Mouse (Mus musculus) left cerebral cortex, adult 11 months (tissue): ENCODE measurements at regions not wholly inside any gene's neighbourhood (a gene's known extent, or its start where the extent isn't known, plus 50 kb on each side); places are given as distances from the start of the nearest gene placed in this dataset.

Experiments used
- DNase-seq: peaks from one replicate; pipeline ENCODE4 v3.0.0; 2022; ENCODE audit warnings: low spot score

- no peak for DNase-seq
Observed at GRCm38 (mm10) chr3:60698189-60698588, 225.6 kb downstream of the Mbnl1 start.

DNA sequence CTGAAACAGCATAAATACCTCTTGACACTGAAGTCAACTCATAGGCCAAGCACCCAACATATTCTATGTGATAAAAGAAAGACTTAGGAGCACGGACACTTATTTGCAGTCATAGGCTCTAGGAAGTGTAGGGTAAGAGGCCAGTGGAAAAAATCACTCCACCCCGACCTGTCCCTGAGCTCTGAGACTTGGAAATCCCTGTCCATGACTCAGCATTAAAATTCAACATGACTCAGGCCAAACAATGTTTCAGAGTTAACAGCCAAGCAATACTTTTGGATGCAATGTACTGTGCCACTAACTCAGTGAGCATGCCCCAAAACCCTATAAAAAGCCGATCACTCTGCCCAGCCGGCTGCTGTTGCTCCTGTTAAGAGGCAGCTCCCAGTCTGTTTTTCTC, 234.5 kb downstream of the Mbnl1 start:
- DNase-seq: no peak

GRCm38 (mm10) chr3:60712896-60713295, 240.3 kb downstream of the Mbnl1 start:
- DNase-seq: no peak

GRCm38 (mm10) chr3:60720322-60720721, 247.7 kb downstream of the Mbnl1 start:
- DNase-seq: no peak

DNA sequence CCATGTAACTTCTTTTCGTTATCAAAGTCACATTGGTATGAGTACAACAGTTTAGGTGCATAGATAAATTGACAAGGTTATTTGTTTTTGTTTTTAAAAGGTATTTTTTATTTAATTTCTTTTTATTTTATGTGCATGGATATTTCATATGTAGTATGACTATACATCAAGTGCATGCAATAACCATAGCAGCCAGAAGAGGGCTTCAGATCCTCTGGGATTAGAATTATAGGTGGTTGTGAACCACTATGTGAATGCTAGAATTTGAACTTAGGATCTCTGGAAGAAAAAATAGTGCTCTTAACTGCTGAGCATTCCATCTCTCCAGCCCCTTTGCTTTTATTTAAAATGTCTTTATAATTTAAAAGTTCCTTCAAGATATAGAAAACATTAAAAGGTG, 258.7 kb downstream of the Mbnl1 start:
- DNase-seq: no peak

GRCm38 (mm10) chr3:60740543-60741294, 261.9 kb upstream of the P2ry1 start:
- DNase-seq: no peak

DNA sequence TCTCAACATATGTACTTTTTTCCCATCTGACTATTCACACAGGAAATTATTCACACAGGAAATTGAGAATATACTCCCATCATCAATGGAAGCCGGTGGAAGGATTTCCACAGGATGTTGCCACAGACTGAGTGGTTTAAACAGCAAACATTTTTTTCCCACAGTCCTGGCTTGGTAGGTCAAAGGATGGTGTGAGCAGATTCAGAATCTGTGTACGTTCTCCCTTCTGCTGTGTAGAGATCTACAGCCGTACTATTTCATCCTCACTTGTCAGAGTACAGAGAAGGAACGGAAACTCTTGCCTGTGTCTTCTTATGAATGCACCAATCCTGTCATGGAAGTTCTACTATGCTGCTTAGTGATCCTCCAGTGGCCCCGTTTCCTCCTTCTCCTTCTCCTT, 261.2 kb upstream of the P2ry1 start:
- no peak for DNase-seq

DNA sequence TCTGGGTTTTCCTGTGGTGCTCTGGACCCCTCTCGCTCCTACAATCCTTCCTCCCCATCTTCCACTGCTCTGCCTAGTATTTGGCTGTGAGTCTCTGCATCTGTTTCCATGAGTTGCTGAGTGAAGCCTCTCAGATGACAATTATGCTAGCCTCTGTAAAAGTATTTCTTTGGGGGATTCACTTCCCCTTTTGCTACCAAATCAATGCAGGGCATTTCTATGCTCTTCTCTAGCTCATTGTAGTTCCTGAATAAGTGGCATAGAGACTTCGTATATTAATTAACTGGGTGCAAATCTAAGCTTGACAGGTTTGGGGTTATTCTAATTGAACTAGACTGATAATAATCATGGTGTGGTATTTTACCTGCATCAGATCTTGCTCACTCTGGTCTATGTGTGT, 260.4 kb upstream of the P2ry1 start:
- no peak for DNase-seq

GRCm38 (mm10) chr3:60745075-60745474, 257.5 kb upstream of the P2ry1 start:
- no peak for DNase-seq

DNA sequence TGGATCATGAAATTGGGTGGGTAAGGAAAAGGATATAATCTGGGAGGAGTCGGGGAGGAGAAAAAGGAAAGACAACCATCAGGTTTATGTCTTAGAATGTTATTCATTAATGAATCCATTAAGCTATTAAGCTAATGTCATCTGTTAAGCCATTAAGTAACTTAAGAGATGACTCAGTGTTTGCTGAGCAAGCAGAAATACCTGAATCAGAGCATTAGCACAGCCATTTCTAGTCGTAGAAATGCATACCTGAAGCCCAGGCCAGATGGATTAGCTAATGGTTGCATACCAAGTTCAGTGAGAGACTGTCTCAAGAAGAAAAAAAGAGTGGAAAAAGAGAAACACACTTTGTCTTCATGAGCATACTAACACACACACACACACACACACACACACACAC, 244.0 kb upstream of the P2ry1 start:
- no peak for DNase-seq

GRCm38 (mm10) chr3:60759046-60759445, 243.5 kb upstream of the P2ry1 start:
- no peak for DNase-seq

DNA sequence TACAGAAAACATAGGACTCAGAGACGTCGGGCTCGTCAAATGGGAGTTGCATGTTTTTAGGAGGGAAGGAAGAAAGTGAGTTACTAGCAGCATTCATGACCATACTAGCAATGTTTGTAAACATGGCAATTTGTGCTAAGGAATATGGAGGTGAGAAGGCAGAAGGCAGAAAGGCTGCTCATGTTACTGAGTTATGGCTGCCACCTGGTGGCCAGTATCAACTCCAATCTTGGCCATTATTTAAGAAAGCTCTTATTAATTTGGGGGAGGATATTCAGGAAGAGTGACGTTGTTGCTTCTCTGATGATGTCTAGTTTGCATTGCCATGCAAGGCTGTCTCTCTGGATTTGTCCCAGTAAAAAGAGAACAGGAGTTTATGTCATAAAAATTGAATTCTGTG, 239.7 kb upstream of the P2ry1 start:
- DNase-seq: peak; percentile 5

DNA sequence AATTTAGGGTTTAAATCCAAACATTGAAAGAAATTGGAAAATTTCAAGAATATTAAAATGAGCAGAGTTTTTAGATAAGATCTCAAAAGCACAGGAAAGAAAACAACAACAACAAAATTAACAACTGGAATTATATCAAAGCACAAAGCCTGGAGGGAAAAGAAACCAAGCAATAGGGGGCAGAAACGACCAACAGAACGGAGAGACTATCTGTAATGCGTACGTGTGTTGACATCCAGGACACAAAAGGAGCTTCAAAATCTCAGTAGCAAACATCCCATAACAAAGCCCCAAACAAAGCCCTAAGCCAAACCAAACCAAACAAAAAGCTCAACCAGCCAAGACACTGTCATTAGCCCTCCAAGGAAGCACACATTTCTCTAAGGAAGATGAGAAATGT, 237.5 kb upstream of the P2ry1 start:
- DNase-seq: no peak

DNA sequence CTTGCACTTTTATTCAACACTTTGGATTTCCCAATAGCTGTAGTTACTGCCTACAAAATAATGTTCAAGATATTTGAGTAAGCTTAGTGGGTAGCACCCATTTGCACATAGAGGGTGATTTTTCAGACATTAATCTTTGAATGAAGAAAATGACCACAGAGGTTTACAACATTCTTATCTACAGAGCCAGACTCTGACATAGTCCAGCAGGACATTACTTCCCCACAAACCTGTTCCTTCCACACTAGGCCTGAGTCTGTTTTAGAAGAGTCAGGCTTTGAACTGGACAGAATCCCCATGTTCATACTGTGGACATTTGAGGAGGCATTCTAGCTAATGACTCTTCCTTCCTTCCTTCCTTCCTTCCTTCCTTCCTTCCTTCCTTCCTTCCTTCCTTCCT, 233.6 kb upstream of the P2ry1 start:
- DNase-seq: no peak

- DNase-seq: no peak
Observed at GRCm38 (mm10) chr3:60771866-60772265, 230.7 kb upstream of the P2ry1 start.

DNA sequence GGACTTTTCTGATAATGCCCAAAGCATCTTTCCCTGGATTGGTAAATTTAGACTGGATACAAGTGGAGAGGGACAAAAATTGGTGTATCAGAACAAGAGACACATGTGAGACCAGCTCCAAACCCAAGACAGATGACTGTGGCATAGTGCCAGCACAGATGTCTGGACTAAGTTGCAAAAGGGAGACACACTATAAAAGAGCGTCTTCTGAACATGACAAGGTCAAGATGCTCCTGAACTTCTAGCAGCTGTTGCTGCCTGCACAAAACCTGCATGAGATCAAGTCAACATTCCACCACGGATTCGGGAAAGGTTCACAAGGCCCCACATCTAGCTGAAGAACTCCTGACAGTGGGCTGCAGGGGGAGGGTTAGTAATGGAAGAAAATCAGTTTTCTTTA, 229.2 kb upstream of the P2ry1 start:
- no peak for DNase-seq

DNA sequence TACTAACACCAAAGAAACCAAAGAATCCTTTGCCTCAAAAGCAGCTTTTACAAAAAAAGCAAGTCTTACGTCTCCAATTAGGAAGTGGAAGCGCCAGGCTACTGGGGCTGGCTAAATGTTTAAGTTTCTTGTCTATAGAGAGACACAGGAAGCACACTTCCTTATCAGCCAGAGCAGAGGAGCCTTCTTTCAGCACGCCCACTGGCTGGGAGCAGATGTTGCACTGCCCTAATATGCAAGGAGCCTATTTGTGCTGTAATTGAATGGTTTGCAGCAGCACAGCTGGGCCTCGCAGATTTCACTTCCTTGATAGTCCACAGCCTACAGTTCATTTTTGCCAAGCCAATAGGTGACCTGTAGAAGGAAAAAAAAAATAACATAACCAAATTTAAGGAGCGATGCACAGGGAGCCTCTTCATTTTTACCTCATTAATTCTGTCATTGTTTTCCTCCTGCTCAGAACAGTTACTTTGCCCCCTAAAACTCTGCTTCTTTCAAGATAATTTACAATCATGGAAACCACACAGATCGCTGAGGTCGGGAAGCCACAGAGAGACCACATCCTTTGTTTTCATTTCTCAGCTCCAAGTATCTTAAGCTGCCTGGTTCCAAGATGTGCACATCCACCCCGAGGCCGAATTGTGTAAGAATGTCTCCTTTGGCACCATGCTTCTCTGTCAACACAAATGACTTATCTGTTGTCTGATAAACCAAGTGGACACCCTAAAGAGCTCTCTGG, 217.3 kb upstream of the P2ry1 start:
- no peak for DNase-seq

DNA sequence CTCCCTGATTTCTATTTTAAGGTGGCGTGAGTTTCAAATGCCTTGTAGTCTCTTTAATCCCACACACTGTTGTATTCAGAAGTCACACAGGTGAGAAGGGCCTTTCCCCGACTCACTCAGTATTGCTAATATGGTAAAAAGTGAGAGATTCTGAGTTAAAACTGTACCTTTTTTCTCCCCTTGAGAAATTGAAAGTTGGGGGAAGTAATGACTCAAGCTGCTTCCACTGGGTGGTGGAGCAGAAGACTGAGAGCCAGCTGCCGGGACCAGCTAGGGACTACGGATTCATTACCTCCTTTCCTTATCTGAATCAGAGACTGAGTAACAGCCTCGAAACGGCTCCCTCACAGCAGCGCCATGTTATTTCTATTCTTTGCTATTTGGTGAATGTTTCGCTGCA, 214.6 kb upstream of the P2ry1 start:
- no peak for DNase-seq

DNA sequence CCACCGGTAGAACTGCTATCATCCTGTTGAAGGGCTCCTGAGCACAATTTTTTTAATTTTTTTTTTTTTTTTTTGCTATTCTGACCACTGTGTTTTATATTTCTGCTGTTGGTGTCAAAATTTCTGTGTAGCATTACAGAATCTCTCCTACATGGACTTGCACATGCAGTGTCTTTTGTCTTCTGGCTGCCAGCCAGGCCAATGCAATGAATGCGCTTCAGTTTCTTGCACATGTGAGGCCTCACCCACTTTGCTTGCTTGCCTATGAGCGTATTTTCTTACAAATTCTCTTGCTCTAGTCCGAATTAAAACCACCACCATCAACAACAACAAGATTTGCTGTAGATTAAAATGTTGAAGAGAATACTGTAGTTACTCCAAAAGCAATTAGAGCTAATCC, 213.2 kb upstream of the P2ry1 start:
- DNase-seq: no peak

- no peak for DNase-seq
Observed at GRCm38 (mm10) chr3:60792166-60792565, 210.4 kb upstream of the P2ry1 start.

GRCm38 (mm10) chr3:60796207-60796606, 206.4 kb upstream of the P2ry1 start:
- no peak for DNase-seq

- no peak for DNase-seq
Observed at GRCm38 (mm10) chr3:60797808-60798207, 204.8 kb upstream of the P2ry1 start.

GRCm38 (mm10) chr3:60798461-60798860, 204.1 kb upstream of the P2ry1 start:
- no peak for DNase-seq

GRCm38 (mm10) chr3:60798862-60799261, 203.7 kb upstream of the P2ry1 start:
- no peak for DNase-seq
